Mouse (Mus musculus) gonadal fat pad, adult 2 months (tissue): ENCODE data around the gene Fos. TPM values are rescaled to one million over a fixed set of nuclear protein-coding genes. Genes with fewer than 3 reads are reported as not detected.

Source experiments
- DNase-seq: peaks from one replicate; pipeline ENCODE4 v3.0.0-alpha.2; 2012; ENCODE audit warnings: low read depth
- polyA plus RNA-seq: library from polyadenylated mRNA; depleted of rRNA; stranded (reverse); fragments of >200 nt; gene quantifications from 2 replicates; pipeline ENCODE4 v1.2.3, GENCODE M21; 2012

Fos gene
- polyA plus RNA-seq, 1 experiment: 8.1 TPM

DNA sequence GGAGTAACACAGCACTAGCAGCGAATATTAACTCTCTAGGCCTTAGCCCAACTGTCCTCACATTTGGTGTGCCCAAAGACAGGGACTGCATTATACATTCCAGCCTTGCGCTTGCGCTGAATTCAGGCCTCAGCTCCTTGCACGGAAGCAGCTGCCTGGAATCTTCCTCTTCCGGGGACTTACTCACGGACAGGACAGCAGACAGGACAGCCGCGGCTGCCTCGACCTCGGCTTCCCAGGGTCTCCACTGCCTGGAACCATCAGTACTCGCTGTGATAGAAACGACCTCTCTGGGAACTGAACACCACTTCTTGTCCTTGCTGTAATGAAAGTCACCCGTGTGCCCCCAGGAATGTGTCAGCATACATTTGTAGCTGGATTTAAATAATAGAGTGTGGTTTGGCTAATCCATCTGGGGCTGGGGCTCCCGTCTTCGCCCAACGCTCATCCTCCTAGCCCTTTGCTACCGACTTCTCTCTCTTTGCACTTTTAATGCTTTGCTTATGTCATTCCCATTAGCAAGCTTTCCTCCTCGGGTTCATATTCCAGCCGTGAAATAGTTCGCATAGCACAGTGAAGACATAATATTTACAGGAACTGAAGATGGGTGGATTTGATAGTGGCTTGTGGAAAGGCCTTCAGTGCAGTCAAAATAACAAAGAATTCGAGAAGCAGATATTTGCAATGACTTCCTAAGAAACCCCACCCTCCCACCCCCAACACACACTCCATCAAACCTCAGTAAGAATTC, 11.6 kb upstream of the Fos start:
- DNase-seq: no peak

GRCm38 (mm10) chr12:85462802-85463201, 10.9 kb upstream of the Fos start:
- DNase-seq: no peak

DNA sequence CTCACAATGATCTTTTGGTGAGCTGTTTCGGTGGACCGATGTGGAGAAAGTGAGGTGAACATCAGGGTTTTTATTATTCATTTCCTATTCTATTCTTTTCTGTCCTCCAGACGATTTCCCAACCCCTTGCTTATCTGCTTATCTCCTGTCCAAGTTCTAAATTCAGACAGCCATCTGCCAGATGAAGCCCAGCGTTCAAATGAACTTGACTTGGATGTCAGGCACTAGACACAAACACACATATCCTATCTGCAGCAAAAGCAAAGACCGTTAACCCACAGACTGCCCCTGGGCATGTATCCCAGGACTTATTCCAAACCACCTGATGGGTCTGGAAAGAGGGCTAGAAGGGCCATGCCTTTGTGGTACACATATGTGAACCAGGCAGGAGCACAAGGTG, 9.3 kb upstream of the Fos start:
- no peak for DNase-seq

DNA sequence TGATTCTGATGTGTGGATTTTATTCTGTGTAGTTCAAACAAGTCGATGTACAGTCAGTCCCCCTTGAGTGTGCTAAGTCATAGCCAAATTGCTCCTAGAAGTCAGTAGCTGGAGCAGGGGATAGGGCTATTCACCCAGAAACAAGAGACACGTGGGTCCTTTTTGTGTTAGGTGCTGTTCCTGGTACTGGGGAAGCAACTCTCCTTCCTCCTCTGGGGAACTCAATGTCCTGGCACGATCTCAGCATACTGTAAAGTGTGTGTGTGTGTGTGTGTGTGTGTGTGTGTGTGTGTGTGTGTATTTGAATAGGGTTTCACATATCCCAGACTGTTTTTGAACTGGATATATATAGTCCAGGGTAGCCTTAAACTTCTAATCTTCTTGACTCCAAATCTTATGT, 8.8 kb upstream of the Fos start:
- DNase-seq: no peak

DNA sequence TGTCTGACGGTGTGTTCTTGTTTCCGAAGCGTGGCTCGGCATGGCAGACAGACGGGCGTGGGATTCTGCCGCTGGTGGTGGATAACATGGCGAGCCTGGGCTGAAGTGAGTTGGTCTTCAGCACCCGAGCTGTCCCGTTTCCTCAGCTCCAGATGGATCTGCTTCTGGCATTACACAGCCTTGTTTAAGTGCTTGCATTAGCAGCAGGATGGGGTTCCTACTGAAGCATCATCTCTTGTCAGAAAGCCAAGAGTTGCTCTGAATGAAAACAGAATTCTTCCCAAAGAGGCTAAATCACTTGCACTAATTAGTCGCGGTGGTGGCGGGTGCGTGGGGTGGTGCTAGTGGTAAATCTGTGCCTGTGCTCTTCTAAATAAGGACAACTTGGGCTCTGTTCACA, 5.8 kb upstream of the Fos start:
- DNase-seq: no peak

- no peak for DNase-seq
Measured at GRCm38 (mm10) chr12:85468666-85469065, 5.0 kb upstream of the Fos start.

- DNase-seq: no peak
Measured at GRCm38 (mm10) chr12:85471920-85472655, 1.6 kb upstream of the Fos start.

GRCm38 (mm10) chr12:85472656-85473410, 857 bp upstream of the Fos start:
- DNase-seq: no peak

DNA sequence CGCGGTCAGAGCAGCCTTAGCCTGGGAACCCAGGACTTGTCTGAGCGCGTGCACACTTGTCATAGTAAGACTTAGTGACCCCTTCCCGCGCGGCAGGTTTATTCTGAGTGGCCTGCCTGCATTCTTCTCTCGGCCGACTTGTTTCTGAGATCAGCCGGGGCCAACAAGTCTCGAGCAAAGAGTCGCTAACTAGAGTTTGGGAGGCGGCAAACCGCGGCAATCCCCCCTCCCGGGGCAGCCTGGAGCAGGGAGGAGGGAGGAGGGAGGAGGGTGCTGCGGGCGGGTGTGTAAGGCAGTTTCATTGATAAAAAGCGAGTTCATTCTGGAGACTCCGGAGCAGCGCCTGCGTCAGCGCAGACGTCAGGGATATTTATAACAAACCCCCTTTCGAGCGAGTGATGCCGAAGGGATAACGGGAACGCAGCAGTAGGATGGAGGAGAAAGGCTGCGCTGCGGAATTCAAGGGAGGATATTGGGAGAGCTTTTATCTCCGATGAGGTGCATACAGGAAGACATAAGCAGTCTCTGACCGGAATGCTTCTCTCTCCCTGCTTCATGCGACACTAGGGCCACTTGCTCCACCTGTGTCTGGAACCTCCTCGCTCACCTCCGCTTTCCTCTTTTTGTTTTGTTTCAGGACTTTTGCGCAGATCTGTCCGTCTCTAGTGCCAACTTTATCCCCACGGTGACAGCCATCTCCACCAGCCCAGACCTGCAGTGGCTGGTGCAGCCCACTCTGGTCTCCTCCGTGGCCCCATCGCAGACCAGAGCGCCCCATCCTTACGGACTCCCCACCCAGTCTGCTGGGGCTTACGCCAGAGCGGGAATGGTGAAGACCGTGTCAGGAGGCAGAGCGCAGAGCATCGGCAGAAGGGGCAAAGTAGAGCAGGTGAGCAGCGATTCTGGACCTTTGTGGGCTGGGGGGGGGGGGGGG, 875 bp downstream of the Fos start:
- DNase-seq: no peak

DNA sequence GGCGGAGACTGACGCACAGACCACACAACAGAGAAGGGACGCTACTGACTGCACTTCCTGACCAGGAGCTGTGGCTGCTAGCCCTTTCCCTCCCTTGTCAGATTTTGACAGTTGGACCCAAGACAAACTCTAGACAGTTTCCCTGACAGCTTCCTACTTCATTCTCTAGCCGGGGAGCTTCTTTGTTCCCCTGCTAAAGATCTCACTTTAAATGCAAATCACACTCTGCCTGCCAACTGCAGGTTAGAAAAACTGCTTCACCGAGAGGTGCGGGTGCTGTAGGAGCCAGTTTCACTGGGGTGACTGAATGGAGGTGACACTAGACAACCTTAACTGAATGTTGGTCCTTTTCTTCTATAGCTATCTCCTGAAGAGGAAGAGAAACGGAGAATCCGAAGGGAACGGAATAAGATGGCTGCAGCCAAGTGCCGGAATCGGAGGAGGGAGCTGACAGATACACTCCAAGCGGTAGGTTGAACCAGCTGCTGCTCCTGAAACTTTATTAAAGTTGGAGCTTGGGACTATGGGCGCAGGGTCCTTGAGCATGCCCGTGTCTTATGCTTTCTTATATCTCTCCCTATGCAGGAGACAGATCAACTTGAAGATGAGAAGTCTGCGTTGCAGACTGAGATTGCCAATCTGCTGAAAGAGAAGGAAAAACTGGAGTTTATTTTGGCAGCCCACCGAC, 1.7 kb downstream of the Fos start:
- no peak for DNase-seq

- DNase-seq: no peak
Measured at GRCm38 (mm10) chr12:85475920-85476828, 2.5 kb downstream of the Fos start.

DNA sequence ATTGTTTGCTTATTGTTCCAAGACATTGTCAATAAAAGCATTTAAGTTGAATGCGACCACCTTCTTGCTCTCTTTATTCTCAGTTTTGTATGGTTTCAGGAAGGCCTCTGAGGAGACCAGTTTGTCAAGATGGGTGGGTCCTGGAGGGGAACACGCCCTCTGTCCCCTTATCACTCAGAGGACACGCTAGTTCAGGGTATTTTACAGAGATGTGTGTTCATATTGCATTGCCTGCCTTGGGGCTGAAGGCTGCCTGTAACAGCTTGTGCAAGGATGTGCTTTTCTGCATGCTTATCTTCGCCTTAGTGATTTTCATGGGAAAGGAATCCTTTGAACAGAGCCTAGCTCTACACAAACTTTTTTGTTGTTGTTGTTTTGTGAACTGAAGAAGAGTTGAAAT, 3.5 kb downstream of the Fos start:
- no peak for DNase-seq

DNA sequence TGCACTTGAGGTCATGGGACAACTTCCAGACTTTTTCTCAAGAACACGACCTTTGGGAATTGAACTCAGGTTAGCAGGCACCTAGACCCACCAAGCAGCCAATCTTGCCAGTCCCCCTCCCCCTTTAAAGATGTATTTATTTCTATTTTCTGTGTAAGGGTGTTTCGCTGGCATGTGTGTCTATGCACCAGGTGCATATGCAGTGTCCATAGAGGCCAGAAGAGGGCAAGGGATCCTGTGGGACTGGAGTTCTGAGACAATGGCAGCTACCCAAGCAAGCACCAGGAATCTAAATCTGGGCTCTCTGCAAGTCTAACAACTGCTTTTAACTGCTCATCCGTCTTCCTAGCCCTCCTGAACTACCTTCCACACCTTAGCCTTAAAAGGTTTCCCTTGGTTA, 4.1 kb downstream of the Fos start:
- DNase-seq: no peak

DNA sequence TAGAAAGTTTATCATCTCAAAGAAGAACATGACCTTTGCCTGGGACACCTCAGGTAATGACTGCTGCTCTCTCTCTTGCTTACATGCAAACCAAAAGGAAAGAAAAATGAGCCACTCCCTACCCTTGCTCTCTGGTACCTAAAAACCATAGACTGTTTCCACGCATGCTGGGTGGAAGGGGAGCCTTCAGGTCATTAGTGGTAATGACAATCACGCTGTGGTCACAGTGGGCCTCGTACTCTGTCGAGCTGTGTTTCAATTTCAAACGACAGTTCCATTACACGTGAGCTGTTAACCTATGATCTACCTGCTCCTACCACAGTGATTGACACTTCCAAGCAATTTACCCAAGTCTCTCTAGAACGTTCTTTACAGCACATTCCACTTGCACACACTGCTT, 5.0 kb downstream of the Fos start:
- no peak for DNase-seq

GRCm38 (mm10) chr12:85479190-85479589, 5.5 kb downstream of the Fos start:
- no peak for DNase-seq

- DNase-seq: no peak
Measured at GRCm38 (mm10) chr12:85483155-85483554, 9.5 kb downstream of the Fos start.

- no peak for DNase-seq
Measured at GRCm38 (mm10) chr12:85484655-85485054, 11.0 kb downstream of the Fos start.

GRCm38 (mm10) chr12:85485890-85486765, 12.4 kb downstream of the Fos start:
- no peak for DNase-seq

DNA sequence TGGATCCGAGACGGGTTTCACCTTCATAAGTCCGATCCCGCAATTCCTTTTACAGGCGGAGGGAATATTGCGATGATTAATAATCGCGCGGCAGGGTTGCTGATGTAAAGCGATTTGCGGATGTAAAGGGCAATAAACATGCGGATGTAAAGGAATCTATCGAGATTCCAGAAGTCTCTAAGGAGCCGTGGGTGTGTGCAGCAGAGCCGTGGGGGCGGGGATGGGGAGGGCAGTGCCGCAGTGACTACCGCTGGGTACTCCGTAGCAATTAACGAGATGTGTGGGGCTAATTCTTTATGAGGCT, 13.0 kb downstream of the Fos start:
- DNase-seq: no peak
